Mouse (Mus musculus): ENCODE results near the gene Ocel1. TPM values are rescaled to one million over a fixed set of nuclear protein-coding genes. Genes with fewer than 3 reads are reported as not detected.

Gene Ocel1
- total RNA-seq, 2 experiments from 2014 or later, result 16.6 to 19.0 TPM

GRCm38 (mm10) chr8:71380178-71381171 is 9.4 kb downstream of the Ocel1 start:
- no peak; the same call in 1 of the 2 replicates for TF ChIP-seq CTCF (IDR thresholded peaks at IDR 0.05)
- Histone ChIP-seq H3K27ac (peak overlapping the region; percentile 83), H3K4me3 (peak overlapping the region; percentile 89)
- DNase-seq (ENCODE audit: extremely low spot score in 1 of 2, low spot score in 2 of 2), result no peak
- intact Hi-C loops (cut with DNase I), result no loop called here

DNA sequence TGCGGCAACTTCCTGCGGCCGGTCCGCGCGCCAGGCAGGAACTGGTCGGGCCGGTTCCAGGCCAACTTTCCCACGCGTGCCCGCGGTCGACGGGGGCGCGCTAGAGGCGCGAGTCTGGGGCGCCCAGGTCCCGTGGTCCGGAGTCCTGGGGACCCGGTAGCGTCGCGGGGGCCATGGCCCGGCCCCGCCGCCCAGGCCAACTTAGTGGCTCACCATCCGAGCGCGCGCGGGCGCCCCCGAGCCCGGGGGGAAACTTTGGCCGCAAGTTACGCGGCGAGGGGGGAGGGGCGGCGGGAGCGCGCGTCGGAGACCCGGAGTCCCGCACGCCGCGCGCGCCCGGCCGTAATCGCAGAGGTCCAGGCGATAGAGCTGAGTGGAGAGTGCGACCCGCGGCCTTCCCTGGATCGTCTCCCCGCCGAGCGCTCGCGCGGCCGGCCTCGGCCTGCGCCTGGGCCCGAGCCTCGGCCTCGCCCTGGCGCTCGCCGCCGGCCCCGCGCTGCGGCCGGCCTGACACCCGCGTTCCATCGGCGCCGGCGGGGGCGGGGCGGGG is 10.4 kb downstream of the Ocel1 start, which contains the start of gene Nr2f6:
Gene Nr2f6 (minus strand): TSS at position 540 of the 550 bp plus-strand sequence.
- TF ChIP-seq CTCF (IDR thresholded peaks at IDR 0.05), result no peak
- DNase-seq (ENCODE audit: extremely low spot score in 1 of 2, low spot score in 2 of 2), result peak in 1 of 2 experiments; percentile 49
- Histone ChIP-seq H3K27ac (peak within 1 kb of the TSS; percentile 87), H3K4me3 (peak within 1 kb of the TSS; percentile 89)
- intact Hi-C loops (cut with DNase I), result no loop called here

GRCm38 (mm10) chr8:71381971-71382961 is 11.2 kb downstream of the Ocel1 start:
- peak overlapping the region; percentile 87 for H3K27ac ChIP-seq
- peak overlapping the region; percentile 62 for H3K4me3 ChIP-seq
- DNase-seq (ENCODE audit: extremely low spot score in 1 of 2, low spot score in 2 of 2), result peak; percentile 66 to 81
- intact Hi-C loops (cut with DNase I), result no loop called here
- TF ChIP-seq CTCF (IDR thresholded peaks at IDR 0.05), result no peak

GRCm38 (mm10) chr8:71383396-71383795 is 12.3 kb downstream of the Ocel1 start:
- no peak overlapping the region for H3K27ac ChIP-seq
- H3K4me3 ChIP-seq, result no peak overlapping the region
- intact Hi-C loops (cut with DNase I), result no loop called here
- DNase-seq (ENCODE audit: extremely low spot score in 1 of 2, low spot score in 2 of 2), result no peak
- no peak for TF ChIP-seq CTCF (IDR thresholded peaks at IDR 0.05)

GRCm38 (mm10) chr8:71383860-71384259 is 12.8 kb downstream of the Ocel1 start:
- DNase-seq (ENCODE audit: extremely low spot score in 1 of 2, low spot score in 2 of 2), result no peak
- TF ChIP-seq CTCF (IDR thresholded peaks at IDR 0.05), result no peak
- intact Hi-C loops (cut with DNase I), result no loop called here
- H3K4me3 ChIP-seq, result no peak overlapping the region
- H3K27ac ChIP-seq, result no peak overlapping the region

GRCm38 (mm10) chr8:71385212-71385835 is 14.2 kb downstream of the Ocel1 start:
- no peak for DNase-seq (ENCODE audit: extremely low spot score in 1 of 2, low spot score in 2 of 2)
- TF ChIP-seq CTCF (IDR thresholded peaks at IDR 0.05), result no peak; the same call in 1 of the 2 replicates
- Histone ChIP-seq H3K27ac (no peak overlapping the region), H3K4me3 (no peak overlapping the region)
- intact Hi-C loops (cut with DNase I), result no loop called here

- DNase-seq (ENCODE audit: extremely low spot score in 1 of 2, low spot score in 2 of 2), result no peak
- intact Hi-C loops (cut with DNase I), result no loop called here
- TF ChIP-seq CTCF (IDR thresholded peaks at IDR 0.05), result no peak
- Histone ChIP-seq H3K27ac (no peak overlapping the region), H3K4me3 (no peak overlapping the region)
These were observed 17.2 kb downstream of the Ocel1 start for GRCm38 (mm10) chr8:71388267-71388666.

GRCm38 (mm10) chr8:71391696-71392095 is 20.6 kb downstream of the Ocel1 start:
- no peak for TF ChIP-seq CTCF (IDR thresholded peaks at IDR 0.05)
- H3K27ac ChIP-seq, result no peak overlapping the region
- intact Hi-C loops (cut with DNase I), result no loop called here
- no peak overlapping the region for H3K4me3 ChIP-seq
- no peak for DNase-seq (ENCODE audit: extremely low spot score in 1 of 2, low spot score in 2 of 2)

- no peak overlapping the region for H3K27ac ChIP-seq
- intact Hi-C loops (cut with DNase I), result no loop called here
- H3K4me3 ChIP-seq, result no peak overlapping the region
- TF ChIP-seq CTCF (IDR thresholded peaks at IDR 0.05), result no peak
- DNase-seq (ENCODE audit: extremely low spot score in 1 of 2, low spot score in 2 of 2), result peak in 1 of 2 experiments; percentile 2
These were observed 21.3 kb downstream of the Ocel1 start for GRCm38 (mm10) chr8:71392391-71392790.

DNA sequence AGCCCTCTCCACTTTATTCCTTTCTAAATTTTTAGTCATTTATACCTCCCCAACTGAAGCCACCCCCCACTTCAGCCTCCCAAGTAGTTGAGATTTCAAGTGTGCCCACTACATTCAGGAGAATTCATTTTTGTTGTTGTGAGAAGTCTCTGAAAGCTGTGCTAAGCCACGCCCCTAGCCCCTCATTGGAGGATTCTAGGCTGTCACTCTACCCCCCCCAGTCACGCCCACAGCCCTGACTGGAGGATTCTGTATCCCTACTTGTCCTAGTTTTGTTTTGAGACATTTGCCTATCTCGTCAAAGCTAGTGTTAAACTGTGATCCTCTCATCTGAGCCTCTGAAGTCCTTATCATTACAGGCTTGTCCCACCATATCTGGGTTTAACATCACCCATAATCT is 21.8 kb downstream of the Ocel1 start:
- intact Hi-C loops (cut with DNase I), result no loop called here
- TF ChIP-seq CTCF (IDR thresholded peaks at IDR 0.05), result no peak
- peak in 1 of 2 experiments; percentile 13 for DNase-seq (ENCODE audit: extremely low spot score in 1 of 2, low spot score in 2 of 2)
- Histone ChIP-seq H3K4me3 (no peak overlapping the region), H3K27ac (no peak overlapping the region)

DNA sequence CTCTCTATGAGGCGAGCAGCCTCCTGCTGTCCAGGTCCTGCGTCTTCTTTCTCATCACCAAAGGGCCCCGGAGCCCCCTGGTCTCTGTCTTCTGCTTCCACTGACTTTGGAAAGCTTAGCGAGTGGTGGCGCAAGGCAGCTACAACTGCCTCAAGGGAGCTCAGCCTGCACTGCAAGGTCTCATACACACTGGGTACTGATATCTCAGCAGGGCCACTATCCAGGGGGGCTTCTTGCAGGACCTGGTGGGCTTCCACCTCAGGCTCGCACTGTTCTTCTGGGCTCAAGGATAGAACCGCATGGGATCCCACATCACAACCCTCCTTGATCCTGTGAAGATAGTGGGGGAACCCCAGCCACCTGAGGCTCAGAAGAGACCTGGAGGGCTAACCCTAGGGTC is 23.4 kb downstream of the Ocel1 start:
- no peak overlapping the region for H3K27ac ChIP-seq
- DNase-seq (ENCODE audit: extremely low spot score in 1 of 2, low spot score in 2 of 2), result peak in 1 of 2 experiments; percentile 9
- intact Hi-C loops (cut with DNase I), result no loop called here
- H3K4me3 ChIP-seq, result peak overlapping the region; percentile 24; the same call in 1 of the 2 replicates
- TF ChIP-seq CTCF (IDR thresholded peaks at IDR 0.05), result no peak

Measured in left cerebral cortex, adult 2 months (tissue).